Mouse (Mus musculus): ENCODE measurements at regions not wholly inside any gene's neighbourhood (a gene's known extent, or its start where the extent isn't known, plus 50 kb on each side); places are given as distances from the start of the nearest gene placed in this dataset.

DNA sequence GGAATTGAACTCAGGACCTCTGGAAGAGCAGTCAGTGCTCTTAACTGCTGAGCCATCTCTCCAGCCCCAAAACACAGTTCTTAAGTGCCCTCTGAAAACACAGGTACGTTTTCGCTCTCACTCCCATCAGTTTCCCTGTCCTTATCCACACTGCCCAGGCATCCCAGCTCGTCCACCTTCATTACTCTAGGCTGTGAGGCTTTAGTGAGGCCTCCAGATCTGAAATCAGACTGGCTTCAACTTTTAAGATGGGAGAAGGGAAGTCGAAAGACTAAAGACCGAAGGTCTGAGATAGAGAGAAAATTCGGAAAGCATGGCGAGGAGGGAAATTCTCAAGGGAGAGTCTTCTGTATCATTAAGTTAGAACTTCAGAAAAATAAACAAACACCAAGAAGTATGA lies 54.8 kb upstream of the Tet2 start:
- no peak for DNase-seq

DNA sequence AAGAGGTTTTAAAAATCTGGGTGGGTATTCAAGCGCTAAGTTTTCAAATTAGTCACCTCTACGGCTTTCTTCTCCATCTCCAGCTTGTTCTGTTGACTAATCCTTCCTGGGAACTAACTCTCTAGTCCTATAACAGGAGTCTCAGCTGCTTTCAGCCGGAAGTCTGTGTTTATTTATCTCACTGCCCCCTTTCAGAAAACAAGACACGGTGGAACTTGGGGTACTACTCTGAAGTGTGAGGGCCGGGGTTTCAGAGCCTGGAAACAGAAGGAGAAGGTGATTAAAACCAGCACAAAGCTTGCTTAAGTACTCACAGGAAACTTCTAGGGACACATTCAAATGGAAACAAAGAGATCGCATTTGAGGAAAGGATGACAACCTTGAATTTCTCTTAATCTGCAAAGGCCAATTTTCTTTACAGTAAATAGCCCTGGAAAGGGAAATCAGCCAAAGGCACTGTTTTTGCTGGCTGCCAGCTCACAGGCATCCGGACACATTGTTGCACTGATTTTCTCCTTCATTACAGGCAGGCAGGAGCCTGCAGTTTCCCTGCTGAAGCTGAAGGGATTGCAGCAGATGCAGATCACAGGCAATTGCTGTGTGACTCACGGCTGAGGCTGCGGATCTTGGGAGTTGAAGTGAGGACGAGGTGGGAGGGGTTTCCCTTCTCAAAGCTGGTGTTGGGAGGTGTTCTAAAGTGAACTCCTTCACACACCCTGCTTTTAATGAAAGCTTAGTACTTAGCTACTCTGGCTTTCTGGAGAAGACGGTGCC lies 55.7 kb upstream of the Tet2 start:
- peak; percentile 84 for DNase-seq

DNA sequence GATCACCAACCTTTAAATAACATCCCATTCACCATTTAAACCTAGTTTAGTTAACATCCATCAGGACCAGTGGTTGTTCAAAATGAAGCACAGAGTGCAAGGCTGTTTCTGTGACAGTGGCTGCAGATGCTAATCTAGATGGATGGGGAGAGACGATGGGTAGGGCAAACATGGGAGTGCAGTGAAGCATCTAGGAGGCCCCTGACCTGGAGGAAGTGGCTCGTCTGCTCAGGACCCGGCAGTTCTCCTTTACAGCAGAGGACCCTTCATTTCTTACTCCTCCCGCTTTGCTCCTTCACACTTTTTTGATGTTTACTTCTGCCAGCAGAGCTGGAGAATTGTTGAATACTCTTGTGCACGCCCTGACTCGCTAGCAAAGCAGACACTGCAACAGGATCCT lies 60.5 kb upstream of the Tet2 start:
- DNase-seq: no peak

DNA sequence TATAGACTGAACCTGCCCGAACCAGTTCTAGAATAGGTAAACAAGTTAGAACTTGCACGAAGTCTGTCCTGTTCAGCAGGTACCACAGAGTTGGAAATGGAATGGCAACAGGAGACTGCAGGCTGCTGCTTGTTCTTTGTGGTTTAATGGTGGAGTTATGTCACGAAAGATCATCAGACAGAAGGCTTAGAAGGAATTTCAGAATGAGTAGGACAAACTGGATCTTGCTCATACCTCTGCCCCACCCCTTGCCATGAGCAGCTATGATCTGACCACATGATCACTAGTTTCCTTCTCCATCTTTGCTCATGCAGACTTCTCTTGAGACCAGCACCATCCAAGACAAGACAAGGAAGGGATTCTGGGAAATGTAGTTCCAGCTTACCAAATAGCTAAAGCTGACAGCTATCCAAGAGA lies 63.9 kb upstream of the Tet2 start:
- DNase-seq: no peak

DNA sequence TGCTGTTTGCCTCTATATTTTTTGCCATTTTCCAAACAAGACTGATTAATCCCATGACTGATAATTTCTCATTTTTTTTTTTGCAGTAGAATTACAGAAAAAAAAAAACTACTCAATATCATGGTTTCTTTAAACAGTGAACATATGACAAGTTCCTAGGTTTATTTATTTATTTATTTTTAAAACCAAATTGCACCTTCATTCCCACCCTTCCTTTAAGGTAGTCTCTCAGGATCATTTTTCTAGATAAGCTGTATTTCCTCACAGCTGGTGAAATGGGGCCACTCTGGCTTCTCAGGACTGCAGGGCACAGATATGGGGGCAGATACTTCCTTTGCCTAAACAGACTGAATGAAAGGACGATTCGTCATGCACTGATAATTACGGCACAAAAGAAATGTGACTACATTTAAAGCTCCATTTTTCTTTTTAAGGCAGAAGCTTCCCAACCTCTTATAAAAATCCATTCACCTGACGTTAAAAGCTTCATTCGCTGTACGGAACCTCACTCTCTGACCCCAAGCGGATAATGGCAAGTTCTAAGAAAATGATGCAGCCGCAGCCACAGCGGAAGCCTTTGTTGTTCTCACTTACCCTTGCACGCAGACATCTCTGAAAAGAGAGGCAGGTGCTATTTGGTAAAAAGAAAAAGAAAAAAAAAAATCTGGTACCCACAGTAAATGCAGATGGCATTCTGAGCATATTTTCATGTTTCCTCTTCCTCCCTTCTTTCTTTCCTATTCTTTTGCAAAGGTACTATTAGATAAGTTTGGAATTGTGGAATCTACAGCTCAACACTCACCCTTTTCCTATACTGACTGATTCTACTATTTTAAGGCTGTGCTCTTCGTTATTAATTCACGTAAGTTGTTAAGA lies 69.1 kb upstream of the Tet2 start:
- DNase-seq: no peak

DNA sequence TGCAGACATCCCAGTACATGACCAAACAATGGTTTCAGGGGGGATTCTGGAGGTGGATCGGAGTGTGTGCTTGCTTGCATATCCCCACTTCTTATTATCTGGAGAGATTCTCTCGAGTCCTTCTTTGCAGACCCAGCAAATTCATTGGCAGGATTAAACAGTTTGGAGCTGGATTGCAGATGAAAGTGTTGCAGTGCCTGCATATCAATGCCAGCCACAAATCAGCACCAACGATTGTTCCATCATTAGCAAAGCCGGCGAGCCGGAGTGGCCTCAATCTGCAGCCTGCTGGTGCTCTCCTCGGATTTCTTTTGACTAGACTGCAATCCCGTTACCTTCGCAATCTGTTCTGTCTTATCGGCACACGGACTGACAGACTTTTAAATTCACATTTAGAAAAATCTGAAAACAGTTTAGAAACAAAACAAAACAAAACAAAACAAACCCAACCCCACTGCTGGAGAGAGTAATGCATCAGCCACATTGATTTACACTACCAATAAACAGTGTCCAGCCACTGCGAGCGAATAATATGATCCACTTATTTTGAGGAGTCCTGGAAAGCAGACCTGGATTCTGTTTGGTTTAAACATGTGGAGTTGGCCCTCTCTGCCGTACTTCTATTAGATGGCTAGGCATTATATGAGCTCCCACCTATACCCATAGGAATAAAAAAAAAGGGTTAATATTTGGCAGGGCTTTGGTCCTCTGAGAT lies 69.9 kb upstream of the Tet2 start:
- no peak for DNase-seq

DNA sequence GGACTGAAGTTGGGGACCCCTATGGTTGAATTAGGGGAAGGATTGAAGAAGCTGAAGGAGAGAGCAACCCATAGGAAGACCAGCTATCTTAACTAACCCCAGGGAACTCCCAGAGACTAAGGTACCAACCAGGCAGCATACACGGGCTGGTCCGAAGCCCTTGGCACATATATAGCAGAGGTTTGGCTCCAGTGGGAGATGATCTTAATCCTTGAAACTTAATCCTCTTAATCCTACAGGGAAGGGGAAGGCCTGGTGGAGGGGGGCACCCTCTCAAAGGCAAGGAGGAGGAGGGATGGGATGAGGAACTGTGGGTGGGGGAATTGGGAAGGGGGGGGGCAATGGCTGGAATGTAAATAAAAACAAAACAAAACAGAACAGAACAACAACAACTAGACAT lies 72.1 kb upstream of the Tet2 start:
- DNase-seq: no peak

DNA sequence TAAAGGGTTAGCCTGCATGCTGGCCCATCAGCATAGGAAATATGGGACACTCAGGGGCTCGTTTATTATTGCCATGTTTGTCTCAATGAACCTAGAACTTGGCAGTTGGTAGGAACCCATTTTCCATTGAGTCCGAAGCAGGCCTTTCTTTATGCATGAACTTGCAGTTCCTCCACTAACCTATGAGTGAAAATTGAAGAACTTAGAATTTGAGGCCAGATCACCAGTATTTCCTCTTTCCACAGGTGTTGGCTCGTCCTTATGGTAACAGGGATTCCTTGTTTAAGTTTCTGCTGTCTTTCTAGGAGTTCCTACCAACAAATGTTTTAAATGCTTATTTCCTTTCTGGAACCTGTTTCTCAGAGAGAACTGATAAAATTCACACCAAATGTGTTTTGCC lies 73.6 kb upstream of the Tet2 start:
- DNase-seq: no peak

DNA sequence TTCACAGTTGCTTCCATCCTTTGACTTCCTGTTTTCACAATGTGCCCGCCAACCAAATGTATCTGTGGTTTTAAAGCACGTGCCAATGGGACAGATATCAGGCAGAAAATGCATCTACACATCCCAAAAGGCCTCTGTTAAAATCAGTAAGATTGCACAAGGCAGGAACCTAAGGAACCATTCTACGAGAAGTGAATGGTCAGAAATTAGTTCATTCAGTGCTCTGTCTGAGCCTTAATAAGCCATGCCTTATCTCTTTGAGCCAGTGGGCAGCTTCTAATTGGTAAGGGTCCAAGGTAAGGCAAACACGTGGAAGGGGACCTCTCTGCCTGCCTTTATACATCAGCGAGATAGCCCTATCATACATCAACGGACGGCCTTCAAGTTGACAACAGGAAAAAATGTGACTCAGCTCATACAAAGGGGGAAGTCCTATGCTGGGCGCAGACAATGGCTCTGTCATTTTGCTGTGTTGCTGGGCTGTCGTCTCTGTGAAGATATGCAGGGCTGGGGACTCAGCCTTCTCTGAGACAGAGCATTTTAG lies 78.3 kb upstream of the Tet2 start:
- peak; percentile 82 for DNase-seq

DNA sequence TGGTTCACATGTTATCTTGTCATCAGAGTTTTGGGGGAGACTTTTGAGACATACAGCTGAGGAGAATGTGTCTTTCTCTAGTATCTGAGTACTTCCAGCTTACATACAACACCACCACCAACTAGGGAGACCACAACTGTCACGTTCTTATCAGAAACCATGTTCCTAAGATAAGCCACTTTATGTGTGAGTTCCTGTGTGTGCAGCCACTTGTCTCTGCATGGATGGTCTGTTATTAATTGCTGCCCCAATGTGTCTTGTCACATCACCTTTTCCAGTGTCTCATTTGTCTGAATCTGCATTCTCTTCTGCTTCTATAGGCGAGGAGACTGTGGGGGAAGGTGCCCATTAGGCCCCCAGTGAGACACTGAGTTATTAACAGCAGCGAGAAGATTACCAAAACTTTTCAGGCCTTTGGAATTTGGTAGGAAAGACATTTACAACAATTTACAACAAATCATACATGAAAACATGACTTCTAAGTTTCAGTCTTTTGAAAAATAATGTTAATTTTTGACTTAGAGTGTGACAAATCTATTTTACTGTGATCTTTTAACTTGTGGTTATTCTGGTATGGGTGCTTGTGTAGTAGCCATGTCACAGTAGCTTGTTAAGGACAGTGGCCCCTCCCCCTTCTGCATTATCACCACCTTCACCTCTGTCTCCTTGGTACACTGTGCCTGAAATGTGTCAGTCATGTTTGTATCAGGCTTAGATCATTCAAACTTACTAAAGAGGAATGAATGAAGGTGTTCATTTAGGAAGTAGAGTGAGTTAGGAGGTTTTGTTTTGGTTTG lies 79.3 kb upstream of the Tet2 start:
- no peak for DNase-seq

DNA sequence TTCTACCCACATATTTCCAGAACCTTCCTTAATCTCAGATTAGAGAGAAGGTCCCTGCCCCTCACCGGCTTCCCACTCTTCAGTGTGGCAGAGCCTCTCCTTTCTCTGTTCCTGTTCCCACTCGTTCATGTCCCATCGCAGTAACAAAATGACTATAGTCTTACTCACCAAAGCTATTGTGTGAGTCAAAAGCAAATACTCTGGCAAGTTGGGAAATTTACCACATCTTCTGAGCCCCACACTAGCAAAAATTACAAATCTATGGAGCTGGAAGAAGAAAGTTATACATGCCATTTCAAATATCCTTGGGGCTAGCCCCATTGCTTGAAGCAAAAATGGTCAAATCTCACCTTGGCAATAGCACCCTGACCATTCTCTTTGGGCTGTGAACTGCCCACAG lies 80.1 kb upstream of the Tet2 start:
- no peak for DNase-seq

DNA sequence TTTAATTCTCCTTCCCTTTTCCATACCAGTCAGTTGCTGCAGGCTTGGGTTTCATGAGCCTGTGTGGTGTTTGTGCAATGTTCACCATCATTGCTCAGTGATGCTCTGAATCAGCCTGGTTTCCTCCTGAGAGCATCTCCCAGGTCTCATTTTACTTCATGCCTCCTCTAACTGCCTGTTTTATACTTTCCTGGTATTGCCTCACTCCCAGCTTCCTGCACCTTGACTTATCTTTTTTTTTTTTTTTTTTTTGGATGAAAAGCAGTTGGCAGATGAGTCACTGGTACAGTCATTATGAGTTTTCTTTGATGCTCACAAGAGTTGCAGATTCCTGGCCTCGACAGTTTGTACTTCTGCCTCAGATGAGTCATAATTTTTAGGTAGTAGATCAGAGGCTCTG lies 81.5 kb upstream of the Tet2 start:
- peak; percentile 59 for DNase-seq

DNA sequence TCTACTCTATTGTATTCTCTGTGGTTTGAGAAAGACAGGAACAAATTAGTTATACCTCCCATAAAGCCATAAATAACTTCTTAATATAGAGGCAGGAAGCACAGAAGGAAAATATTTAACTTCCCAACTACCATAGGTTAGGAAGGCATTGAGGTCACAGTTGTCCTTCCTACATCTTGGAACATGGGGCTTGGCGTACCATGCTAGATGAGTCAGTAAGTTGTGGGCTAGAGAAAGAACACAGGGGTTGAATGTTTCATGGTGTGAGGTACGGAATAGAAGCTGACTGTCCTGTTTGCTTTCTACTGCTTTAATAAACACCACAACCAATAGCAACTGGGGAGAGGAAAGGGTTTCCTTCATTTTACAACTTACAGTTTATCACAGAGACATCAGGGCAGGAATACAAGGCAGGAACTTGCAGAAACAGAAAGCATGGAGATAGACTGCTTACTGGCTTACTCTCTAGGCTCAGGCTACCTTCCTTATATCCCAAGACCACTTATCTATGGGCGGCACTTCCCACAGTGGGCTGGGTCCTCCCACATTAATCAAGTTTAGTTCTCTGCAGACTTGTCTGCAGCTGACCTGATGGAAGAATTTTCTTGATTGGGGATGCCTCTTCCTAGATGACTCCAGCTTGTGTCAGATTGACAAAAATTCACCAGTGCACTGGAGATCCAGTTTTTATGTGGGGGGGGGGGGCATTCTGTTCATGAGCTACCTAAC lies 82.3 kb upstream of the Tet2 start:
- no peak for DNase-seq

DNA sequence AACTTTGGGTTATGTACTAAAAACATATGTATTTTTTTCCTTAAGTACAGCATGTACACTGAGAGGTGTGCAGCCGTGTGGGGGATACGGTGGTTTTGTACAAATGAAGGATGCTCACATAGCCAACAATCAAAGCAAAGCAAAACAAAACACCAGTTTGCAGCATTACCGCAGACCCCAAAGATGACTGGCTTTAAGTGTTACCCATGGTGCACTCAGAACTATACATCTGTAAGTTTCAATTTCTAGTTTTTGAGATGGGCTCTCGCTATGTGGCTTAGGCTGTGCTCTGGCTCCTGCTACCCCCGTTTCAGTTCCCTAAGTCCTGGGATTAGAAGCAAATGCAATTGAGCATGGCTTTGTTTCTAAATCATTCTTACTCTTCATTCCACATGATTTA lies 89.4 kb upstream of the Tet2 start:
- no peak for DNase-seq

DNA sequence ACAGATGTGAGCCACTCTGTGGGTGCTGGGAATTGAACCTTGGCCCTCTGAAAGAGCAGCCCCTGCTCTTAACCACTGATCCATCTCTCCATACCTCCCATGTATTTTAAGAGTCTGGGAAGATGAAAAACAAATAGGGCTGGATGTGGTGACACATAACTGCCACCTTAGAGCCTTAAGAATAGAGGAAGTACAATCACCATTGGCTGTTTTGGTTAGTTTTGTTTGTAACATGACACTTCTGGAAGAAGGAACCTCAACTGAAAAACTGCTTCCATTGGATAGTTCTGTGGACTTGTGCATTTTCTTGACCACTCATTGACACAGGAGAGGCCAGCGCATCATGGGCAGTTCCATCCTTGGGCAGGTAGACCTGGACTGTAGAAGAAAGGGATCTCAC lies 100.7 kb upstream of the Tet2 start:
- DNase-seq: no peak

DNA sequence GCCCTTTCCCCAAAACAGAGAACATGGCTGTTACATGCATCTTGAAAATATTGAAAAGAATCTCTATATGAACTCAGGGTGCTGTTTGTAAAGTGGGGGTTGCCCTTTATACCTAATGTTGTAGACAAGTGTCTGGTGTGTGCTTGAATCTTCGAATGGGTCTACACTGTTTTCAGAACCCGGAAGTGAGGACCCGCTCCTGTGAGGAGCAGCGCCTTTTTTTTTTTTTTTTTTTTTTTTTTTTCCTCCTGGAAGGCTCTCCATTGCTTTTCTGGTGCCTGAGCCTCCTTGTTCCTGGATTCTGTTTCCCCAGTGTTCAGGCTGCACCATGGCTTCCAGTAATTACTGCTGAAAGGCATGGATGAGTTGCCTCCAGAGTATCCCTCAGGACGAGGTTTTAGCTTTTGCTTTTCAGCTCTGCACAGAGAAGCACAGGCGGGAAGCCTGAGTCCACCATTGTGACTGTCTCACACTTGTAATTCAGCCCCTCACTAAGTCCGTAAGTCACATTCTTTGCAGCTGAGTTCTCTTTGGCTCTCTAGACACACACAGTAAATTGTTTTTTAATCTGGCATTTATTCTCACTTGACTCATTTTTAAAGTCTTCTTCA lies 101.6 kb upstream of the Tet2 start:
- no peak for DNase-seq

DNA sequence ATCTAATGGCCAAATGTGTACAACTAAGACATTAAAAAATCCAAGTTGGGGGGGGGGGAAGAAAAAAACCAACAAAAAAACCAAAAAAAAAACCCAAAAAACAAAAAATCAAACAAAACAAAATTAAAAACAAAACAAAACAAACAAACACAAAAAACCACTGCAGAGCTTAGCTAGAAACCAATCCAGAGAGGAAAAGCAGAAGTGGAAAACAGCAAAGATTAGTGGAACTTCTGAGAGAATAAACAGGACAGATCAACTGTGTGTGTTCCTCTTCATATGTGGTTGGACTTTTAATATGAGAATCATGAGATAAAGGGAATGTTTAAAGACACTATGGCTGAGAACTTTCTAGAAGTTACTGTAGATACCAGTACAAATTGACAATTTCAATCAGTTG lies 105.1 kb upstream of the Tet2 start:
- no peak for DNase-seq

DNA sequence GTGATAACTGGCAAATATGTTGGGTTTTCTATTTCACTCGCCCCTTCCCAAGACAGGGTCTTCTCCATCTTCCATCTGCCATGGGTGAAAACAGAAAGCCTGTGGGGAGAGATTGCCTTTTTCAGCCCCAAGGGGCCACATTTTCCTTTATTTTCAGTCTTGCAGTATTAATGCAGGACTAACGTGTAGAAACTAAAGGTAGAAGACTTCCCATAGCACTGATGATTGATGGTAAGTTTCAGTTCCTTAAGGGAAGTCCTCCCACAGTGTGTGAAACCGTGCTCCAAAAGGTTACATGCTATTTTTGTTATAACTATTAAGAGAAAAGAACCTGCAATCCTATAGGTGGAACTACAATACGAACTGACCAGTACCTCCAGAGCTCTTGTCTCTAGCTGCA lies 107.1 kb upstream of the Tet2 start:
- no peak for DNase-seq

DNA sequence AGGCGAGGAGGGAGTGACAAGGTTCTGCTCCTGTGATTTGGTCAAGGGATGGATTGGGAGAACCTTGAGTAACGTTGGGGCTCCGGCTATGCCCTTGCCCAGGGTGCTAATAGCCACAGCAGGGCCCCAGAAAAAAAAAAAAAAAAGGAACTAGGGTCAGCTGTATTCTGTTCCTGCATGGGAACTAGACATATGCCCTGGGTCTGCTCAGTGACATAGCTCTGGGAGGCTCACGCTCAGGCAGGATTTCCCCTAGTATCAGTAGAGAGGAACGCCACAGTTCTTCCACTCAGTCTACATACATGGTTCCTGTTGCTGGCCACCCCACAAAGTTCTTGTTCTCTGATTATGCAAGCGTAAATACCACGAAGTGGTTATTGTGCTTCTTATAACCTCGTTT lies 114.8 kb upstream of the Tet2 start:
- DNase-seq: no peak

DNA sequence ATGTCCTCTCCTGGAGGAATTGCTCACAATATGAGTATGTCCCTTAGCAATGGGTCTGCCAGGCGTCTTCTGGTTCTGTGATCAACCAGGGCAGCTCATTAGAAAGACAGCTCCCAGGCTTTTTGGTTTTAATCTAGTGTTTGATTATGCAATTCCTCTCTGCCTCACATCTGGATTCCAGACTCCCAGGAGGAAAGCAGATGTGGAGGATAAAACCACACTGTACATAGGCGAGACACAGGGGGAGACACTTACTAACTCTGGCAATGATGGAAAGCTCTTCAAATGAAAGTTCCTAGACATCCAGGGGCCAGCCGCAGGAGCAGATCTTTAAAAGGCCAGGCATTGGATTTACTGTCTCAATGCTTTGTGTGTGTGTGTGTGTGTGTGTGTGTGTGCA lies 116.4 kb upstream of the Tet2 start:
- no peak for DNase-seq

DNA sequence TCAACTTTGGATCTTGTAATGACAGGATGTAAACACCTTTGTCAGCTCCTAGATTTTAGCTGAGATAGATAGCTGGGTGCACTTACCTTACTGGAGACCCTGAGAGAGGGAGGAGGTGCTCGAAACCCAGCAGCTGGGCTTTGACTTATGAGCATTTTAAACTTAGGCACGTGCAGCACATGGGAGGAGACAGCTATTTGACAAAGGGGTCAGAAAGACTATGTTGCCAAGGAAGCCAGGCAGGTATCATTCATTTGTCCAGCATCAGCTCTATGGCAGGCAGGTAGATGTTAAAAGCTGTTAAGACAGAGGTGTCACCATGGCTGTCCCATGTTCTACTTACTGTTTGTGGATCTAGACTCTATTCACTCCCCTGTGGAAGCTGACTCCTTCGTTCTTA lies 120.0 kb upstream of the Tet2 start:
- DNase-seq: no peak
